Mouse (Mus musculus) G1E (cell line): ENCODE measurements around the gene Ctsa.

Experiments used
- CTCF ChIP-seq: IDR thresholded peaks from 2 replicates; pipeline ENCODE4 v1.5.1; 2012; ENCODE audit warnings: low read depth, low read length, inconsistent platforms, mixed read lengths
- GATA1 ChIP-seq: IDR thresholded peaks from 2 replicates; pipeline ENCODE4 v1.6.1; 2012; ENCODE audit warnings: borderline replicate concordance, low read length, inconsistent platforms, mixed read lengths
- TAL1 ChIP-seq: conservative IDR thresholded peaks from 2 replicates; pipeline ENCODE4 v1.6.1; 2012; ENCODE audit warnings: low read depth, low read length, inconsistent platforms, mixed read lengths

DNA sequence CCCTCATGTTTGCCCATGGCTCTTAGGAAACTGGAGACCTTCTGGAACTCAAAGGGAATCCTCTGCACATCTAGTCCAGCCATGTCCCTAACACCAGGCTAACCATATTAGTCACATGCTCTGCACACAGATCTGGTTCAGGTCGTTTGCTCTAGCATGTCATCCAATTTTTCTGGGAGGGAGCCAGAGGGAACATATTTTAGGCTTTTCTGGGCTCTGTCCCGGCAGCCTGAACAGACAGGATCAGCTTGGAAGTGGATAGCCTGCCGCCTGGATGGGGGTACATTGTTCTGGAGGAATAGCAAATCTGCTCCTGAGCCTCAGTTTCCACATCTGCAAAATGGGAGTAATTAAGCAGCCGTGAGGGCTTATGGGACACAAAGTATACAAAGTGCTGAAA is 28.4 kb downstream of the Ctsa start:
- TF ChIP-seq CTCF (no peak), GATA1 (no peak), TAL1 (no peak)
